Mouse (Mus musculus): ENCODE data around the gene Wnk2.

Wnk2 gene

GRCm38 (mm10) chr13:49175509-49175908, 27.7 kb upstream of the Wnk2 start:
- no peak for DNase-seq

- DNase-seq: peak; percentile 96
Observed at GRCm38 (mm10) chr13:49172971-49173596, 25.3 kb upstream of the Wnk2 start.

GRCm38 (mm10) chr13:49172335-49172734, 24.5 kb upstream of the Wnk2 start:
- DNase-seq: no peak

- DNase-seq: no peak
Observed at GRCm38 (mm10) chr13:49171729-49172128, 23.9 kb upstream of the Wnk2 start.

- no peak for DNase-seq
Observed at GRCm38 (mm10) chr13:49170623-49171022, 22.8 kb upstream of the Wnk2 start.

- peak; percentile 93 for DNase-seq
Observed at GRCm38 (mm10) chr13:49169448-49170207, 21.8 kb upstream of the Wnk2 start.

GRCm38 (mm10) chr13:49167081-49167480, 19.3 kb upstream of the Wnk2 start:
- no peak for DNase-seq

GRCm38 (mm10) chr13:49163645-49164044, 15.8 kb upstream of the Wnk2 start:
- no peak for DNase-seq

GRCm38 (mm10) chr13:49162722-49163121, 14.9 kb upstream of the Wnk2 start:
- no peak for DNase-seq

- DNase-seq: no peak
Observed at GRCm38 (mm10) chr13:49161236-49161635, 13.4 kb upstream of the Wnk2 start.

GRCm38 (mm10) chr13:49158040-49158713, 10.4 kb upstream of the Wnk2 start:
- peak; percentile 28 for DNase-seq

GRCm38 (mm10) chr13:49156645-49157044, 8.8 kb upstream of the Wnk2 start:
- no peak for DNase-seq

- no peak for DNase-seq
Observed at GRCm38 (mm10) chr13:49154621-49155020, 6.8 kb upstream of the Wnk2 start.

- no peak for DNase-seq
Observed at GRCm38 (mm10) chr13:49154028-49154427, 6.2 kb upstream of the Wnk2 start.

- DNase-seq: no peak
Observed at GRCm38 (mm10) chr13:49148687-49149086, 873 bp upstream of the Wnk2 start.

- no peak for DNase-seq
Observed at GRCm38 (mm10) chr13:49147007-49147857, 582 bp downstream of the Wnk2 start.

GRCm38 (mm10) chr13:49146698-49147006, 1.2 kb downstream of the Wnk2 start:
- no peak for DNase-seq

- no peak for DNase-seq
Observed at GRCm38 (mm10) chr13:49146040-49146697, 1.6 kb downstream of the Wnk2 start.

GRCm38 (mm10) chr13:49145396-49145795, 2.4 kb downstream of the Wnk2 start:
- no peak for DNase-seq

GRCm38 (mm10) chr13:49144451-49144850, 3.4 kb downstream of the Wnk2 start:
- no peak for DNase-seq

GRCm38 (mm10) chr13:49143323-49143722, 4.5 kb downstream of the Wnk2 start:
- no peak for DNase-seq

GRCm38 (mm10) chr13:49142396-49142795, 5.4 kb downstream of the Wnk2 start:
- DNase-seq: no peak

- DNase-seq: peak; percentile 17
Observed at GRCm38 (mm10) chr13:49140567-49140966, 7.2 kb downstream of the Wnk2 start.

All from lung, postnatal 14 days (tissue).